Mouse (Mus musculus) bone marrow macrophage, adult 2 months (primary cell): ENCODE results near the gene Pofut2. TPM values are rescaled to one million over a fixed set of nuclear protein-coding genes. Genes with fewer than 3 reads are reported as not detected.

Experiments used
- H3K27ac ChIP-seq: 2 replicates; pipeline ENCODE4 v1.5.1; 2012; ENCODE audit warnings: low read depth, low read length; ENCODE audit not compliant: insufficient read depth
- H3K4me1 ChIP-seq: 2 replicates; pipeline ENCODE4 v1.6.1; 2012; ENCODE audit warnings: low read length; ENCODE audit not compliant: control insufficient read depth, insufficient read depth
- H3K4me3 ChIP-seq: 2 replicates; pipeline ENCODE4 v1.5.1; 2012; ENCODE audit warnings: mild to moderate bottlenecking, low read length, moderate library complexity; ENCODE audit not compliant: insufficient read depth
- CTCF ChIP-seq: IDR thresholded peaks from 2 replicates; pipeline ENCODE4 v1.5.1; 2012; ENCODE audit warnings: low read depth, mild to moderate bottlenecking, low read length, moderate library complexity
- POLR2A ChIP-seq: IDR thresholded peaks from 2 replicates; pipeline ENCODE4 v1.6.1; 2012; ENCODE audit warnings: mild to moderate bottlenecking, low read depth, low read length, borderline replicate concordance
- polyA plus RNA-seq: library from polyadenylated mRNA; stranded (reverse); fragments of >200 nt; gene quantifications from 2 replicates; pipeline ENCODE4 v1.2.4, GENCODE M21; 2012; ENCODE audit not compliant: missing spikeins, insufficient read depth, insufficient read length

Pofut2 gene
- polyA plus RNA-seq, 1 experiment = 44.5 TPM

DNA sequence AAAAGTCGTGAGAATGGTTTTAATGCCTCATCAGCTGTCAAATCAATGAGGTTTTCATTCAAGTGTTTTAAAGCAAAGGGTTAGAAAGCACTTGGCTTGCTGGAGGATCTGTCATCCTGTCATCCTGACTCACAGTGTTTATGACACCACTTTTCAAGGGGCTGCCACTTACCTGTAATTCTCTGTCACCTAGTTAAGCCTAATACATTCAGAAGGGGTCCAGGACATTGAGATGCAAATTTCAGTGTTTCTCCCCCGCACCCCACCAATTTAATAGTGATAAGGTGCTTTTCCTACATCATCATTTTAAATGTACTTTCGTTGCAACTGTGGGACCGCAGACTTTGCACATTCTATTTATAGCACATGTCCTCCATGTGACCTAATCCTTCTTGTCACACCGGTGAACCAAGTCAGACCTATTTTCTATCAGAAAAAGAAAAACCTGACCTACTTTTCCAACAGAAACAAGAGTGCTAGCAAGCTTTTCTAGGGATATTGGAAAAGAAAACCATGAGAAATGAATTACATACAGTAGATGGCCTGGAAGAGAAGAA, 29.7 kb downstream of the Pofut2 start:
- H3K4me3 ChIP-seq = no peak overlapping the region
- TF ChIP-seq CTCF (no peak), POLR2A (no peak)
- peaks cover 10% of the 10 kb centered on the region for H3K4me1 ChIP-seq
- H3K27ac ChIP-seq = no peak overlapping the region

DNA sequence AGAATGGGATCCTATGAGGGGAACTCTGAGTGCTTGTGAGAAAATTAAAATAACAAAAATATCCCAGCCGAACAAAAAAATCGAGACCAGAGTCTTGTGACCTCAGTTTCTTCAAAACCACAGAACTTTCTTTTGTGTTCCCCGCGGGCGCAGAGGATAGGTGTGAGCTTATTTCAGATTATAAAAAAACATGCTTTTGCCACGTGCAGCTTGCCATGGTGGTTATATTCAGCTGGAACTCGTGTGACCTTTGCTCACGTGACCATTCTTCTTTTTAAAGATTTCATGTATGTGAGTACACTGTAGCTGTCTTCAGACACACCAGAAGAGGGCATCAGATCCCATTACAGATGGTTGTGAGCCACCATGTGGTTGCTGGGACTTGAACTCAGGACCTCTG, 30.5 kb downstream of the Pofut2 start:
- no peak overlapping the region for H3K4me3 ChIP-seq
- TF ChIP-seq CTCF = no peak
- TF ChIP-seq POLR2A = no peak
- peaks cover 10% of the 10 kb centered on the region for H3K4me1 ChIP-seq

DNA sequence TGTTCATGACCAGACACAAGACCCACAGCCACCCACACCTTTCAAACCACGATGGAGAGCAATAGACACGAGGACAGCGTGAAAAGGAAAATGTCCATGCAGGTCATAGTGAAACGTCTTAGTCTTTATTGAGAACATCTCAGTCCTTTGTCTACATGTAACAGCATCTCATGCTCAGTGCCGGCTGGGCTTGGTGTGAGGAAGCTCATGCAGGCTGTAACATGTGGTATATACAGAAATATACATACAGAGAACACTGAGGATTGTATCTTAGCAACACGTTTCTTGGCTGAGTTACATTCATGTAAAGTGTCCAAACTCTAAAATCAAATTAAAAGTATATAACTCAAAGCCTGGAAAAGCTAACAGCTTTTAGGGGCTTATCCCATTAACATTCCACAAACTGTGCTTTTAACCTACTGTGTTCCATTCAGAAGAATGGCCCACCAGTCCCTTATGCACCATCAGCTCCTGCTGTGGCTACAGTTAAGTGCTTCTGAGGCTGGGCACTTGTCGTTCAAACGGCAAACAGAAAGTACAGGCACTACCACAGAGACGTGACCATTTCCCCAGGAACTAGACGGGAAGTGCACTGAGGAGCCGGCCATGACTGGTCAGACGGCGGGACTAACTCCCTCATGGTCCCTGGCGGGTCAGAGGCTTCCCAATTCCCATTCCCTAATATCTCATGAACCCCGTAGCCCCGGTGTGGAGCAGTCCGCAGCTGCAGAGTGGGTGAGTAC, 31.8 kb downstream of the Pofut2 start:
- H3K4me3 ChIP-seq = no peak overlapping the region
- no peak for TF ChIP-seq CTCF
- H3K4me1 ChIP-seq = peaks cover 10% of the 10 kb centered on the region
- no peak overlapping the region for H3K27ac ChIP-seq

More for the DNA sequence above, 30.5 kb downstream of the Pofut2 start:
- H3K27ac ChIP-seq = no peak overlapping the region

DNA sequence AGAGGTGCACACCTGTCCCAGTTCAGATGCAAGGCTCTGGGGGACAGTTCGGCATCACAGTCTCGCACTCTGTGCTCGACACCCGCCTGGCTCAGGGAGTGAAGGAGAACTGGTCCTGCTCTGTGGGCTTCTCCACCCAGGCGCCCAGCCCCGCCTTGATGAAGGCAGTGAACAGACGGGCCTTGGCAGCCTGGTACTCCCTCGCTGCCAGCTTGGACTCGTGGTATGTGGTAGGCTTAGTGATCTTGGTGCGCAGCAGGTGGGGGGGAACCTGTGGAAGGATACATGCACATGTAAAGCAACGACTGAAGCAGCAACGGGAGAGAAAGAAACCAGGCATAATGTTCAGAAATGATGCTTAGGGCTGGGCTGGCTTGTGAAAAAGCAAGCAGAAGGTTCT, 35.7 kb downstream of the Pofut2 start:
- Histone ChIP-seq H3K4me1 (no peaks in the 10 kb centered on the region; the same call in 1 of the 2 replicates), H3K4me3 (no peak overlapping the region), H3K27ac (no peak overlapping the region)
- TF ChIP-seq CTCF = no peak
- no peak for TF ChIP-seq POLR2A

DNA sequence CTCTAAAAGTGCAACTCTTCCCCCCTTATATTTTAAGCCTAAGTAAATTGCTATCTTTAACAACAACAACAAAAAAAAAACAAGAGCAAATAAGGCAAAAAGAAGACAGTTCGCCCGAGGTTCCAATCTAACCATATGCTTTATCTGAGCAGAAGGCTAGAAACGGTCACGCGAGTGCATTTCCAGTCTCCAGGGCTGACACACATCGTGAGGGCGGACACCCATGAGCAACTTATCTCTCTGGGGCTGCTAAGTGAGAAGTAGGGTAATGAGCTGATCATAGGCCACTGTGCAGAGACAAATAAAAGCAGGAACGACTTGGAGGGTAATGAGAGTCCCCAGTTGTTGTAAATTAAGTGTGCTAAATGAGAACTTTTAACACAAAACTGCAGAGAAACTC, 39.6 kb downstream of the Pofut2 start:
- no peak overlapping the region for H3K27ac ChIP-seq
- no peak for TF ChIP-seq CTCF
- no peak for TF ChIP-seq POLR2A
- H3K4me1 ChIP-seq = no peaks in the 10 kb centered on the region
- H3K4me3 ChIP-seq = no peak overlapping the region

DNA sequence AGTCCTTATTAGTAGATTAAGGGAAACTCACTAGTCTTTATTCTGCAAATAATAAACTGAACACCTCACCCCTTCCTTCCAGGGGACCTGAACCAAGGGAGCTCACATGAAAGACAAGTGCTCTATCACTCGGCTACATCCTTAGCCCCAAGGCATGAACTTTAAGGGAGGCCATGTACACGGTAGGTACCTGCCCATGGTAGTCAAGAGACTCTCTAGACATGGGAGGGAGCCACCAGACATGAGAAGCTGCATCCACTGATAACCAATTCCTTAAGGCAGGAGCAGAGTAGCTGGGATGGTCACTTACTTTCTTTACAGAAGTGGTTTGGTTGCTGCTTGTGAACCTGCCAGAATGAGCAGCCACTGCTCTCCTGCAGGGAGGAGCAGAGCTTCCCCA, 40.2 kb downstream of the Pofut2 start:
- no peaks in the 10 kb centered on the region for H3K4me1 ChIP-seq
- H3K27ac ChIP-seq = no peak overlapping the region
- no peak for TF ChIP-seq POLR2A
- no peak for TF ChIP-seq CTCF
- no peak overlapping the region for H3K4me3 ChIP-seq

DNA sequence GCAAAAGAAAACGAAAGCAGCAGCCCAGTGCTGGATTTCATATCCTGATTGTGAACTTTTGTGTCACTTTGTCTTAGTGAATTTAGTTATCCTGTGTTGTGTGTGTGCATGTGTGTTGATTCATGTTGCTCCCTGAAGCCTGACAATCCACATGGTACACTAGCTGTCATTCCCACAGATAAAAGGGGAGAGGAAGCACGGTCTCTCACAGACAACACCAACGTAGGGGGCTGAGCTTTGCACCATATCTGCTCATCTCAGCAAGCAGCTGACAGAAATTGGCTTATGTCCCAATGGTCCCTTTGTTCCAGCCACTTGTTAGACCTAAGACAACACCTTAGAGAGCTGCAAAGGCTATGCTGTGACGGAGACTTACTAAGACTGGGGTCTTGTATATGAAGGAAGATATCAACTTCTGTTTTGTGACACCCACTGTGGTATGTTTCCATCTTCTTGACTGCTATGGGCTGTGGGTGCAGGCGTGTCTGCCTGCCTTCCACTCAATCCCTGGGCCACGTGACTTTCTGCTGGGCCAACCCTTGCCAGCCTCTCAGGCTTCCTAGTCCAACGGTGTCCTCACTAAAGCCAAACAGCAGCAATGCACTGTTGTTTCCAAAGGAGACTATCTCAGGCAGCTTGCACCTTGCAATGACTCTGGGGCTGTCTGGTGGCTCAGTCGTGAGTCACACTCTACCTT, 41.4 kb downstream of the Pofut2 start:
- TF ChIP-seq POLR2A (no peak), CTCF (no peak)
- H3K4me1 ChIP-seq = no peaks in the 10 kb centered on the region
- no peak overlapping the region for H3K27ac ChIP-seq

DNA sequence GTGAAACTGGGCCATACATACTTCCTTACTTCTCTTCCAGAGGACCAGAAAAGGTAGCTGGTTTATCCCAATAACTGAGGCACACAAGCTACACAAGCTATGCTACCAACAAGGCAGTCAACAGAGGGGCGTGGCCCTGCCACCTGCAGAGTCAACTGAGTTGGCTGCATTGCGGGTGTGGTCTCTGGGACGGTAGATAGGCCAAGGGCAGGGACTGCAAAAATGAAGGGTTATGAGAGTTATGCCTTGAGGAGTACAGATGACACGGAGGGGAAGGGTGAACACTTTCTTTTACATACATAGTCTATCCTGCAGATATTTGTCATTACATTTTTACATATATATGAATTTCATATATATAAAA, 41.9 kb downstream of the Pofut2 start:
- TF ChIP-seq POLR2A (no peak), CTCF (no peak)
- Histone ChIP-seq H3K27ac (no peak overlapping the region), H3K4me1 (no peaks in the 10 kb centered on the region), H3K4me3 (no peak overlapping the region)

More for the DNA sequence above, 41.4 kb downstream of the Pofut2 start:
- no peak overlapping the region for H3K4me3 ChIP-seq

DNA sequence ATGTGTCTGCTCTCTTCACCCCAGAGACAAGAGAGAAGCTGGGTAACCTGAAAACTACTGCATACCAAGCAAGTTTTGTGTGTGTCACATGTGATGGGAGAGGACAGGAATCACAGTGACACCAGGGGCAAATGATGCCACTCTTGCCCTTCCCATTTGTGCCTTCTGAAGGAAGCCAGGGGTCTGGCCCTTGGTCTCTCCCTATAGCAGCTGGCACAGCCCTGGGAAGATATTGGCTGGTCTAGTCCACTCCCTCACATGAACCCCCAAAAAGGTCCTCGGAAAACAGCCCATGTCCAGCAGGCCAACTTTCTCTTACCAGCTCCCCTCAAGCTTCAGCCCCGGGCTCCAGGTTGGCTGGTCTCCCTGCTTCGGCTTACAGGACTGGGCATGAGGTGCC, 45.3 kb downstream of the Pofut2 start:
- no peak overlapping the region for H3K4me3 ChIP-seq
- no peak overlapping the region for H3K27ac ChIP-seq

More for the DNA sequence above, 45.3 kb downstream of the Pofut2 start:
- no peak for TF ChIP-seq CTCF
- no peak for TF ChIP-seq POLR2A
- no peaks in the 10 kb centered on the region for H3K4me1 ChIP-seq
